Mouse (Mus musculus) hindbrain, embryonic 16.5 days (tissue): Measurements from ENCODE around the gene Cd93. TPM values are rescaled to one million over a fixed set of nuclear protein-coding genes. Genes with fewer than 3 reads are reported as not detected.

Experiments used
- ATAC-seq: fragments of 200-750 bp; cut with Nextera tagmentation; 2 replicates; pipeline ENCODE4 v1.8.0; 2017; ENCODE audit warnings: moderate TSS enrichment, moderate library complexity
- H3K27ac ChIP-seq: fragments of 300-500 bp; sonication (generic); 2 replicates; pipeline ENCODE4 v1.5.1; 2014; ENCODE audit warnings: low read depth, mild to moderate bottlenecking, control low read depth, low read length, moderate library complexity
- H3K27me3 ChIP-seq: fragments of 300-500 bp; sonication (generic); replicated peaks from 2 replicates; pipeline ENCODE4 v1.6.1; 2014; ENCODE audit warnings: low read length; ENCODE audit not compliant: control insufficient read depth, insufficient read depth
- H3K36me3 ChIP-seq: fragments of 300-500 bp; sonication (generic); 2 replicates; pipeline ENCODE4 v1.6.1; 2014; ENCODE audit warnings: mild to moderate bottlenecking, low read length, moderate library complexity, mixed read lengths; ENCODE audit not compliant: control insufficient read depth, insufficient read depth
- H3K4me1 ChIP-seq: fragments of 300-500 bp; sonication (generic); 2 replicates; pipeline ENCODE4 v1.6.1; 2014; ENCODE audit warnings: low read depth, low read length; ENCODE audit not compliant: control insufficient read depth, insufficient read depth
- H3K4me2 ChIP-seq: fragments of 300-500 bp; sonication (generic); 2 replicates; pipeline ENCODE4 v1.6.1; 2014; ENCODE audit warnings: mild to moderate bottlenecking, low read length, control low read depth, moderate library complexity
- H3K4me3 ChIP-seq: fragments of 300-500 bp; sonication (generic); 2 replicates; pipeline ENCODE4 v1.5.1; 2014; ENCODE audit warnings: mild to moderate bottlenecking, low read length, control low read depth, moderate library complexity
- H3K9ac ChIP-seq: fragments of 300-500 bp; sonication (generic); 2 replicates; pipeline ENCODE4 v1.6.1; 2014; ENCODE audit warnings: low read depth, mild to moderate bottlenecking, control low read depth, low read length, moderate library complexity
- H3K9me3 ChIP-seq: fragments of 300-500 bp; sonication (generic); 2 replicates; pipeline ENCODE4 v1.6.1; 2014; ENCODE audit warnings: mild to moderate bottlenecking, low read length, moderate library complexity; ENCODE audit not compliant: control insufficient read depth
- WGBS: fragments of 180-500 bp; shearing (Covaris S2); extraction: QIAGEN DNeasy Blood & Tissue Kit; methylation state at CpG from one replicate; pipeline ENCODE4 v1.1.7; 2014; 5-methylcytosine and 5-hydroxymethylcytosine counted together
- polyA plus RNA-seq: library from polyadenylated mRNA; unstranded; fragments of >200 nt; fragmentation: Nextera tagmentation; extraction: Ambion mirVana; gene quantifications from 2 replicates; pipeline ENCODE4 v1.2.1, GENCODE M21; 2015

Gene Cd93
- polyA plus RNA-seq, 1 experiment from 2014 or later, result 7.0 TPM

- Histone ChIP-seq H3K9me3 (no peaks in the 10 kb centered on the region), H3K4me1 (peaks cover 21% of the 10 kb centered on the region), H3K4me3 (no peak overlapping the region), H3K27ac (no peak overlapping the region), H3K36me3 (no peaks in the 10 kb centered on the region), H3K9ac (no peak overlapping the region), H3K27me3 (peaks cover 30% of the 10 kb centered on the region), H3K4me2 (no peak overlapping the region)
- no peak for ATAC-seq
- WGBS, result 94% methylated on average over 1 of the region's 1 CpGs
These were observed 33.5 kb downstream of the Cd93 start for GRCm38 (mm10) chr2:148409821-148410220.

GRCm38 (mm10) chr2:148409141-148409540, 34.2 kb downstream of the Cd93 start:
- Histone ChIP-seq H3K27me3 (peaks cover 31% of the 10 kb centered on the region), H3K4me3 (no peak overlapping the region), H3K9me3 (no peaks in the 10 kb centered on the region), H3K4me2 (no peak overlapping the region), H3K9ac (no peak overlapping the region), H3K27ac (no peak overlapping the region), H3K4me1 (peaks cover 21% of the 10 kb centered on the region), H3K36me3 (no peaks in the 10 kb centered on the region)
- WGBS, result 16% methylated on average over 9 of the region's 9 CpGs
- ATAC-seq, result peak; percentile 85

GRCm38 (mm10) chr2:148408761-148409120, 34.6 kb downstream of the Cd93 start:
- Histone ChIP-seq H3K9me3 (no peaks in the 10 kb centered on the region), H3K4me1 (peaks cover 21% of the 10 kb centered on the region), H3K9ac (no peak overlapping the region), H3K27me3 (peaks cover 31% of the 10 kb centered on the region), H3K4me3 (no peak overlapping the region), H3K36me3 (no peaks in the 10 kb centered on the region), H3K27ac (no peak overlapping the region), H3K4me2 (no peak overlapping the region; the same call in 1 of the 2 replicates)
- ATAC-seq, result no peak; the same call in 1 of the 2 replicates
- 9% methylated on average over 6 of the region's 6 CpGs for whole genome bisulfite sequencing

GRCm38 (mm10) chr2:148407870-148408760, 35.2 kb downstream of the Cd93 start, which contains the start of gene Thbd:
TSS of gene Thbd (minus strand) at chr2:148408188.
- no peaks in the 10 kb centered on the region for H3K36me3 ChIP-seq
- H3K27ac ChIP-seq, result no peak within 1 kb of the TSS
- H3K4me2 ChIP-seq, result peak within 1 kb of the TSS; percentile 65
- peak within 1 kb of the TSS; percentile 41 for H3K4me3 ChIP-seq
- peaks cover 31% of the 10 kb centered on the region for H3K27me3 ChIP-seq
- H3K4me1 ChIP-seq, result peaks cover 21% of the 10 kb centered on the region
- peak; percentile 55 for ATAC-seq
- peak within 1 kb of the TSS; percentile 54 for H3K9ac ChIP-seq
- 2% methylated on average over 35 of the region's 35 CpGs for WGBS
- no peaks in the 10 kb centered on the region for H3K9me3 ChIP-seq

GRCm38 (mm10) chr2:148406971-148407869, 36.1 kb downstream of the Cd93 start:
- Histone ChIP-seq H3K4me1 (peaks cover 21% of the 10 kb centered on the region), H3K4me3 (peak overlapping the region; percentile 41), H3K9ac (peak overlapping the region; percentile 54), H3K9me3 (no peaks in the 10 kb centered on the region), H3K36me3 (no peaks in the 10 kb centered on the region), H3K4me2 (peak overlapping the region; percentile 65), H3K27ac (no peak overlapping the region), H3K27me3 (peaks cover 31% of the 10 kb centered on the region)
- WGBS, result 5% methylated on average over 55 of the region's 55 CpGs
- peak; percentile 43 for ATAC-seq

GRCm38 (mm10) chr2:148406160-148406970, 37.0 kb downstream of the Cd93 start:
- Histone ChIP-seq H3K9me3 (no peaks in the 10 kb centered on the region), H3K36me3 (no peaks in the 10 kb centered on the region), H3K27ac (no peak overlapping the region), H3K4me3 (peak overlapping the region; percentile 41), H3K27me3 (peaks cover 31% of the 10 kb centered on the region), H3K4me2 (peak overlapping the region; percentile 65), H3K4me1 (peaks cover 21% of the 10 kb centered on the region), H3K9ac (0 out of 2 replicates have a peak overlapping the region, but pooled peaks have one; percentile 0)
- 9% methylated on average over 34 of the region's 34 CpGs for WGBS
- ATAC-seq, result peak; percentile 37; the same call in 1 of the 2 replicates

- Histone ChIP-seq H3K9ac (no peak overlapping the region), H3K4me2 (no peak overlapping the region), H3K9me3 (no peaks in the 10 kb centered on the region), H3K4me1 (peaks cover 21% of the 10 kb centered on the region), H3K4me3 (no peak overlapping the region), H3K27me3 (peaks cover 31% of the 10 kb centered on the region), H3K27ac (no peak overlapping the region), H3K36me3 (no peaks in the 10 kb centered on the region)
- ATAC-seq, result no peak
- WGBS, result 88% methylated on average over 5 of the region's 5 CpGs
These were observed 38.5 kb downstream of the Cd93 start for GRCm38 (mm10) chr2:148404906-148405305.

- Histone ChIP-seq H3K9ac (no peak overlapping the region), H3K4me3 (no peak overlapping the region), H3K4me2 (no peak overlapping the region), H3K36me3 (no peaks in the 10 kb centered on the region), H3K27ac (no peak overlapping the region), H3K4me1 (peaks cover 10% of the 10 kb centered on the region), H3K27me3 (peaks cover 17% of the 10 kb centered on the region), H3K9me3 (no peaks in the 10 kb centered on the region)
- 76% methylated on average over 1 of the region's 1 CpGs for WGBS
- ATAC-seq, result no peak
These were observed 41.1 kb downstream of the Cd93 start for GRCm38 (mm10) chr2:148402227-148402626.
